Mouse (Mus musculus) thymus, adult 2 months (tissue): Measurements from ENCODE around the gene Ehbp1.

ENCODE experiments used
- CTCF ChIP-seq: fragments of 200-500 bp; IDR thresholded peaks from 2 replicates; pipeline ENCODE4 v1.5.1; 2012; ENCODE audit warnings: mild to moderate bottlenecking, control low read depth, low read length, moderate library complexity, borderline replicate concordance; ENCODE audit not compliant: control insufficient read depth, poor library complexity, insufficient read depth; ENCODE audit errors: extremely low read depth
- POLR2A ChIP-seq: fragments of 200-500 bp; IDR thresholded peaks from 2 replicates; pipeline ENCODE4 v1.6.1; 2012; ENCODE audit warnings: mild to moderate bottlenecking, low read length, control low read depth, moderate library complexity; ENCODE audit not compliant: control insufficient read depth, poor library complexity, insufficient read depth; ENCODE audit errors: extremely low read depth

- no peak for TF ChIP-seq CTCF
- no peak for TF ChIP-seq POLR2A
Observed at GRCm38 (mm10) chr11:22190576-22190975, 151.5 kb downstream of the Ehbp1 start.
